Mouse (Mus musculus): ENCODE data around the gene Sat1. TPM values are rescaled to one million over a fixed set of nuclear protein-coding genes. Genes with fewer than 3 reads are reported as not detected.

Sat1 gene
- polyA plus RNA-seq, 1 experiment from 2014 or later = 102 TPM

GRCm38 (mm10) chrX:155175568-155175967 lies 40.7 kb downstream of the Sat1 start:
- Histone ChIP-seq H3K36me3 (ENCODE audit: control insufficient read depth, insufficient read depth, low read length) (no peaks in the 10 kb centered on the region), H3K4me2 (no peak overlapping the region), H3K9me3 (ENCODE audit: control insufficient read depth, low read length) (no peaks in the 10 kb centered on the region), H3K4me1 (replicated peaks; ENCODE audit: control insufficient read depth, insufficient read depth, low read length) (no peaks in the 10 kb centered on the region), H3K4me3 (ENCODE audit: low read depth, low read length) (no peak overlapping the region), H3K27me3 (replicated peaks; ENCODE audit: control insufficient read depth, insufficient read depth, low read length) (no peaks in the 10 kb centered on the region), H3K9ac (ENCODE audit: low read depth, low read length) (no peak overlapping the region), H3K27ac (ENCODE audit: low read depth, low read length) (no peak overlapping the region)
- 72% methylated on average over 4 of the region's 4 CpGs for WGBS
- DNase-seq (ENCODE audit: low spot score) = no peak
- no peak for ATAC-seq (replicated peaks; ENCODE audit: low FRiP score)

DNA sequence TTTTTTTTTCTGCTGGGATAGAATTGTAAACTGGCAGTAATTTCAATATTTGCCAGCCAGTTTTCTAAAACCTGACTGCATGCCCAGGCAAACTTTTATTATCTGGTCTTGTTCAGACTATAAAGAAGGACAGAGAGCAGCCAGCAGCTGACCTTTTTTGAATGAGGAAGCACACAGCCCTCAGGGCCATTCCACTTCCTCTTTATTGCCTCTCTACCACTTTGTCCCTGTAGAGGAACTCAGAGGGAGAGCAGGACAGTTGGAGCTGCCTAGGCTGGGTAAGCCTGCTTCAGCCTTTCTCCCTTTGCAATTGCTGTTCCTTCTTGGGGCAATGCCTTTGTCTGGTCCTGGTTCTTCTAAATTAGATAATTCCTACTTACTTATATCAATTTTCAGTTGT lies 43.9 kb downstream of the Sat1 start:
- Histone ChIP-seq H3K9ac (ENCODE audit: low read depth, low read length) (no peak overlapping the region), H3K36me3 (ENCODE audit: control insufficient read depth, insufficient read depth, low read length) (no peaks in the 10 kb centered on the region), H3K9me3 (ENCODE audit: control insufficient read depth, low read length) (no peaks in the 10 kb centered on the region), H3K27me3 (replicated peaks; ENCODE audit: control insufficient read depth, insufficient read depth, low read length) (no peaks in the 10 kb centered on the region), H3K4me1 (replicated peaks; ENCODE audit: control insufficient read depth, insufficient read depth, low read length) (no peaks in the 10 kb centered on the region), H3K4me2 (no peak overlapping the region), H3K4me3 (ENCODE audit: low read depth, low read length) (no peak overlapping the region), H3K27ac (ENCODE audit: low read depth, low read length) (no peak overlapping the region)
- DNase-seq (ENCODE audit: low spot score) = no peak
- ATAC-seq (replicated peaks; ENCODE audit: low FRiP score) = no peak

GRCm38 (mm10) chrX:155171754-155172153 lies 44.5 kb downstream of the Sat1 start:
- H3K4me2 ChIP-seq = no peak overlapping the region
- no peak overlapping the region for H3K9ac ChIP-seq (ENCODE audit: low read depth, low read length)
- WGBS = 51% methylated on average over 1 of the region's 1 CpGs
- no peaks in the 10 kb centered on the region for H3K36me3 ChIP-seq (ENCODE audit: control insufficient read depth, insufficient read depth, low read length)
- H3K4me3 ChIP-seq (ENCODE audit: low read depth, low read length) = no peak overlapping the region
- H3K27ac ChIP-seq (ENCODE audit: low read depth, low read length) = no peak overlapping the region
- ATAC-seq (replicated peaks; ENCODE audit: low FRiP score) = no peak
- H3K4me1 ChIP-seq (replicated peaks; ENCODE audit: control insufficient read depth, insufficient read depth, low read length) = no peaks in the 10 kb centered on the region
- no peaks in the 10 kb centered on the region for H3K9me3 ChIP-seq (ENCODE audit: control insufficient read depth, low read length)
- no peak for DNase-seq (ENCODE audit: low spot score)
- H3K27me3 ChIP-seq (replicated peaks; ENCODE audit: control insufficient read depth, insufficient read depth, low read length) = no peaks in the 10 kb centered on the region

- Histone ChIP-seq H3K4me1 (replicated peaks; ENCODE audit: control insufficient read depth, insufficient read depth, low read length) (no peaks in the 10 kb centered on the region), H3K4me2 (no peak overlapping the region), H3K9ac (ENCODE audit: low read depth, low read length) (no peak overlapping the region), H3K36me3 (ENCODE audit: control insufficient read depth, insufficient read depth, low read length) (no peaks in the 10 kb centered on the region), H3K27me3 (replicated peaks; ENCODE audit: control insufficient read depth, insufficient read depth, low read length) (no peaks in the 10 kb centered on the region), H3K9me3 (ENCODE audit: control insufficient read depth, low read length) (no peaks in the 10 kb centered on the region), H3K4me3 (ENCODE audit: low read depth, low read length) (no peak overlapping the region), H3K27ac (ENCODE audit: low read depth, low read length) (no peak overlapping the region)
- 86% methylated on average over 8 of the region's 8 CpGs for WGBS
- ATAC-seq (replicated peaks; ENCODE audit: low FRiP score) = no peak
- no peak for DNase-seq (ENCODE audit: low spot score)
Observed at GRCm38 (mm10) chrX:155169886-155170285, 46.4 kb downstream of the Sat1 start.

GRCm38 (mm10) chrX:155167667-155168066 lies 48.6 kb downstream of the Sat1 start:
- WGBS = 87% methylated on average over 3 of the region's 3 CpGs
- no peak overlapping the region for H3K27ac ChIP-seq (ENCODE audit: low read depth, low read length)
- H3K9ac ChIP-seq (ENCODE audit: low read depth, low read length) = no peak overlapping the region
- no peaks in the 10 kb centered on the region for H3K4me1 ChIP-seq (replicated peaks; ENCODE audit: control insufficient read depth, insufficient read depth, low read length)
- H3K4me3 ChIP-seq (ENCODE audit: low read depth, low read length) = no peak overlapping the region
- DNase-seq (ENCODE audit: low spot score) (no peak), ATAC-seq (replicated peaks; ENCODE audit: low FRiP score) (no peak)
- H3K9me3 ChIP-seq (ENCODE audit: control insufficient read depth, low read length) = no peaks in the 10 kb centered on the region
- H3K4me2 ChIP-seq = no peak overlapping the region
- no peaks in the 10 kb centered on the region for H3K36me3 ChIP-seq (ENCODE audit: control insufficient read depth, insufficient read depth, low read length)
- H3K27me3 ChIP-seq (replicated peaks; ENCODE audit: control insufficient read depth, insufficient read depth, low read length) = no peaks in the 10 kb centered on the region

- WGBS = 77% methylated on average over 2 of the region's 2 CpGs
- H3K27ac ChIP-seq (ENCODE audit: low read depth, low read length) = no peak overlapping the region
- DNase-seq (ENCODE audit: low spot score) = no peak
- H3K4me1 ChIP-seq (replicated peaks; ENCODE audit: control insufficient read depth, insufficient read depth, low read length) = no peaks in the 10 kb centered on the region
- no peaks in the 10 kb centered on the region for H3K36me3 ChIP-seq (ENCODE audit: control insufficient read depth, insufficient read depth, low read length)
- H3K4me2 ChIP-seq = no peak overlapping the region
- no peak overlapping the region for H3K4me3 ChIP-seq (ENCODE audit: low read depth, low read length)
- H3K9ac ChIP-seq (ENCODE audit: low read depth, low read length) = no peak overlapping the region
- H3K27me3 ChIP-seq (replicated peaks; ENCODE audit: control insufficient read depth, insufficient read depth, low read length) = no peaks in the 10 kb centered on the region
- no peak for ATAC-seq (replicated peaks; ENCODE audit: low FRiP score)
- H3K9me3 ChIP-seq (ENCODE audit: control insufficient read depth, low read length) = no peaks in the 10 kb centered on the region
Observed at GRCm38 (mm10) chrX:155166313-155166712, 49.9 kb downstream of the Sat1 start.

DNA sequence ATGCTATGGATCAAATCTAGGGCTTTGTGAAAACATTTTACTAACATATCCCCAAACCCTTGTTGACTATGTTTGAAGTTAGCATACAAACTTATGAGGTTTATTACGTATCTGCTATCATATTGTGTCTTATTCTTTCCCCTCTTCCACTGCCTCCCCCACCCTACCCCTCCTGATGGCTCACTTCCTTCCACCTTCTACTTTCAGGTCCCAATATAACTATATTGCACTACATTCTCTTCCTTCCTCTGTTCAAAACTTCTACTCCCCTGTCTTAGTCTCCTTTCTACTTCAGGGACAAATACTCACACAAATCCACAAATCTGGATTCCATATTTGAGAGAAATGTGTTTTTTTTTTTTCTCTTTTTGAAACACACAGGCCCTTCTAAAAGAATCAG lies 52.7 kb downstream of the Sat1 start:
- H3K4me1 ChIP-seq (replicated peaks; ENCODE audit: control insufficient read depth, insufficient read depth, low read length) = no peaks in the 10 kb centered on the region
- DNase-seq (ENCODE audit: low spot score) (no peak), ATAC-seq (replicated peaks; ENCODE audit: low FRiP score) (no peak)
- no peak overlapping the region for H3K4me3 ChIP-seq (ENCODE audit: low read depth, low read length)
- no peak overlapping the region for H3K4me2 ChIP-seq
- no peak overlapping the region for H3K27ac ChIP-seq (ENCODE audit: low read depth, low read length)
- no peaks in the 10 kb centered on the region for H3K36me3 ChIP-seq (ENCODE audit: control insufficient read depth, insufficient read depth, low read length)
- no peaks in the 10 kb centered on the region for H3K9me3 ChIP-seq (ENCODE audit: control insufficient read depth, low read length)
- WGBS = 77% methylated on average over 1 of the region's 1 CpGs
- H3K27me3 ChIP-seq (replicated peaks; ENCODE audit: control insufficient read depth, insufficient read depth, low read length) = no peaks in the 10 kb centered on the region
- no peak overlapping the region for H3K9ac ChIP-seq (ENCODE audit: low read depth, low read length)

Other genes with a start within 250 kb of the Sat1 start
- gene Magea8, start 220.6 kb downstream of the Sat1 start, polyA plus RNA-seq (2014; fragmentation: Nextera tagmentation; extraction: Ambion mirVana) = not detected in 2 replicates
- not detected in 2 replicates for gene Magea5, start 153.3 kb downstream of the Sat1 start, polyA plus RNA-seq (2014; fragmentation: Nextera tagmentation; extraction: Ambion mirVana)
- gene Magea1, start 126.7 kb downstream of the Sat1 start, polyA plus RNA-seq (2014; fragmentation: Nextera tagmentation; extraction: Ambion mirVana) = not detected in 2 replicates
- gene Magea2, start 122.8 kb downstream of the Sat1 start, polyA plus RNA-seq (2014; fragmentation: Nextera tagmentation; extraction: Ambion mirVana) = not detected in 2 replicates
- gene Cldn34b2, start 88.0 kb downstream of the Sat1 start, polyA plus RNA-seq (2014; fragmentation: Nextera tagmentation; extraction: Ambion mirVana) = not detected in 2 replicates
- 23.7 and 24.3 TPM in 2 replicates for gene Acot9, start 46.0 kb upstream of the Sat1 start, polyA plus RNA-seq (2014; fragmentation: Nextera tagmentation; extraction: Ambion mirVana)
- 188 and 204 TPM in 2 replicates for gene Prdx4, start 124.3 kb upstream of the Sat1 start, polyA plus RNA-seq (2014; fragmentation: Nextera tagmentation; extraction: Ambion mirVana)

All from liver, embryonic 11.5 days (tissue).